Mouse (Mus musculus) brain, embryonic 14.5 days (tissue): ENCODE results near the gene Zfp69. TPM values are rescaled to one million over a fixed set of nuclear protein-coding genes. Genes with fewer than 3 reads are reported as not detected.

Experiments
- DNase-seq: peaks from one replicate; pipeline ENCODE4 v3.0.0-alpha.2; 2011; ENCODE audit warnings: low read depth
- CTCF ChIP-seq: fragments of 200-500 bp; IDR thresholded peaks from 2 replicates; pipeline ENCODE4 v1.5.1; 2012; ENCODE audit warnings: inconsistent platforms, mild to moderate bottlenecking, moderate library complexity, borderline replicate concordance; ENCODE audit not compliant: insufficient read depth, insufficient read length; ENCODE audit errors: extremely low read depth
- POLR2A ChIP-seq: fragments of 200-500 bp; IDR thresholded peaks from 2 replicates; pipeline ENCODE4 v1.6.1; 2012; ENCODE audit warnings: mild to moderate bottlenecking, inconsistent platforms, borderline replicate concordance; ENCODE audit not compliant: poor library complexity, insufficient read depth, insufficient read length, severe bottlenecking; ENCODE audit errors: extremely low read depth
- polyA plus RNA-seq: library from polyadenylated mRNA; depleted of rRNA; stranded (reverse); fragments of >200 nt; gene quantifications from 2 replicates; pipeline ENCODE4 v1.2.3, GENCODE M21; 2012; rRNA removed

Gene Zfp69
- 2.9 and 4.2 TPM in 2 replicates for polyA plus RNA-seq

- DNase-seq, result peak; percentile 94
- TF ChIP-seq POLR2A (peak; percentile 82), CTCF (no peak)
Observed at GRCm38 (mm10) chr4:120951428-120951973, at the start of gene Zfp69. TSS of gene Zfp69 (minus strand) at chr4:120951699.

GRCm38 (mm10) chr4:121001042-121001441 is 49.5 kb upstream of the Zfp69 start:
- no peak for DNase-seq
- no peak for TF ChIP-seq CTCF
- no peak for TF ChIP-seq POLR2A

GRCm38 (mm10) chr4:120995911-120996310 is 44.4 kb upstream of the Zfp69 start:
- no peak for DNase-seq

GRCm38 (mm10) chr4:120993025-120993424 is 41.5 kb upstream of the Zfp69 start:
- no peak for DNase-seq
- TF ChIP-seq POLR2A (no peak), CTCF (no peak)

More at GRCm38 (mm10) chr4:120995911-120996310, 44.4 kb upstream of the Zfp69 start:
- no peak for TF ChIP-seq CTCF
- no peak for TF ChIP-seq POLR2A

- TF ChIP-seq CTCF, result no peak
- TF ChIP-seq POLR2A, result no peak
- no peak for DNase-seq
Observed at GRCm38 (mm10) chr4:120992284-120992683, 40.8 kb upstream of the Zfp69 start.

- TF ChIP-seq CTCF, result no peak
- no peak for TF ChIP-seq POLR2A
- no peak for DNase-seq
Observed at GRCm38 (mm10) chr4:120987319-120987718, 35.8 kb upstream of the Zfp69 start.

GRCm38 (mm10) chr4:120986446-120986845 is 34.9 kb upstream of the Zfp69 start:
- peak; percentile 82 for DNase-seq
- peak; percentile 80; the same call in 1 of the 2 replicates for TF ChIP-seq CTCF
- no peak for TF ChIP-seq POLR2A

GRCm38 (mm10) chr4:120978221-120978620 is 26.7 kb upstream of the Zfp69 start:
- DNase-seq, result no peak
- TF ChIP-seq POLR2A (no peak), CTCF (no peak)

GRCm38 (mm10) chr4:120975428-120975734 is 23.9 kb upstream of the Zfp69 start:
- no peak for DNase-seq
- no peak for TF ChIP-seq CTCF

GRCm38 (mm10) chr4:120974711-120975427 is 23.4 kb upstream of the Zfp69 start:
- TF ChIP-seq CTCF, result no peak
- no peak for TF ChIP-seq POLR2A

GRCm38 (mm10) chr4:120971842-120972241 is 20.3 kb upstream of the Zfp69 start:
- DNase-seq, result no peak
- TF ChIP-seq POLR2A (no peak), CTCF (no peak)

More at GRCm38 (mm10) chr4:120974711-120975427, 23.4 kb upstream of the Zfp69 start:
- no peak for DNase-seq

- TF ChIP-seq POLR2A (no peak), CTCF (peak; percentile 59; the same call in 1 of the 2 replicates)
- DNase-seq, result peak; percentile 39
Observed at GRCm38 (mm10) chr4:120969382-120970146, 18.1 kb upstream of the Zfp69 start.

- DNase-seq, result no peak
- no peak for TF ChIP-seq CTCF
Observed at GRCm38 (mm10) chr4:120968486-120968885, 17.0 kb upstream of the Zfp69 start.
